Mouse (Mus musculus): ENCODE measurements around the gene Gm3854.
A peak's percentile ranks its signal among the peaks of the same experiment; 100 is the strongest.
"Not testable (repeated sequence)": the region's sequence is repeated elsewhere in the genome, so short reads cannot be mapped to it uniquely, and the experiment has no call there.

Gm3854 gene

GRCm38 (mm10) chr7:6343501-6344071 lies at the start of gene Gm3854:
TSS of gene Gm3854 (plus strand) at chr7:6343759.
- DNase-seq (ENCODE audit: low read depth), result peak; percentile 32

- DNase-seq (ENCODE audit: low read depth), result not testable (repeated sequence)
Measured at GRCm38 (mm10) chr7:6300796-6301195, 42.8 kb upstream of the Gm3854 start.

- no peak for DNase-seq (ENCODE audit: low read depth)
Measured at GRCm38 (mm10) chr7:6330458-6331232, 12.9 kb upstream of the Gm3854 start.

GRCm38 (mm10) chr7:6331233-6331956 lies 12.2 kb upstream of the Gm3854 start, which contains the start of gene Zfp583:
TSS of gene Zfp583 (minus strand) at chr7:6331285.
- DNase-seq (ENCODE audit: low read depth), result peak; percentile 63

- DNase-seq (ENCODE audit: low read depth), result no peak
Measured at GRCm38 (mm10) chr7:6339865-6340264, 3.7 kb upstream of the Gm3854 start.

GRCm38 (mm10) chr7:6344124-6344523 lies 565 bp downstream of the Gm3854 start:
- no peak for DNase-seq (ENCODE audit: low read depth)

GRCm38 (mm10) chr7:6358121-6358520 lies 14.6 kb downstream of the Gm3854 start:
- no peak for DNase-seq (ENCODE audit: low read depth)

DNA sequence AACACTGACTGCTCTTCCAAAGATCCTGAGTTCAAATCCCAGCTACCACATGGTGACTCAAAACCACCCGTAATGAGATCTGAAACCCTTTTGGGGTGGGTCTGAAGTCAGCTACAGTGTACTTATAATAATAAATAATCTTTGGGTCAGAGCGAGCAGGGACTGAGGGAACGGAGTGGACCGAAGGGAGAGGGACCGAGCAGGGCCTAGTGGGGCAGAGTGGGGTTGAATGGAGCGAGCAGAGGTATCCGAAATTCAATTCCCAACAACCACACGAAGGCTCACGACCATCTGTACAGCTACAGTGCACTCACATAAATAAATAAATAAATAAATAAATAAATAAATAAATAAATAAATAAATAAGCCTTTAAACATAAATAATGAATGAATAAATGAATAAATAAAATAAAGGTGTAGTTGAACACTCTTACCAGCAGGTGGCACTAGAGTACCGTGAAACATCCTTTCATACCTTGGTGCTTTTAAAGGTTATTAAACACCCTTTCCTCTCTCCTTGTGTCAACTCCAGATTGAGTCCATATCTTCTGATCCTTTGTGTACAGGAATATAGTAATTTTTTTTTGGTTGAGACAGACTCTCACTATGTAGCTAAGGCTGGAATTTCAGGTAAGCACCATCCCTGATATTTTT lies 15.5 kb downstream of the Gm3854 start:
- DNase-seq (ENCODE audit: low read depth), result peak; percentile 49

DNA sequence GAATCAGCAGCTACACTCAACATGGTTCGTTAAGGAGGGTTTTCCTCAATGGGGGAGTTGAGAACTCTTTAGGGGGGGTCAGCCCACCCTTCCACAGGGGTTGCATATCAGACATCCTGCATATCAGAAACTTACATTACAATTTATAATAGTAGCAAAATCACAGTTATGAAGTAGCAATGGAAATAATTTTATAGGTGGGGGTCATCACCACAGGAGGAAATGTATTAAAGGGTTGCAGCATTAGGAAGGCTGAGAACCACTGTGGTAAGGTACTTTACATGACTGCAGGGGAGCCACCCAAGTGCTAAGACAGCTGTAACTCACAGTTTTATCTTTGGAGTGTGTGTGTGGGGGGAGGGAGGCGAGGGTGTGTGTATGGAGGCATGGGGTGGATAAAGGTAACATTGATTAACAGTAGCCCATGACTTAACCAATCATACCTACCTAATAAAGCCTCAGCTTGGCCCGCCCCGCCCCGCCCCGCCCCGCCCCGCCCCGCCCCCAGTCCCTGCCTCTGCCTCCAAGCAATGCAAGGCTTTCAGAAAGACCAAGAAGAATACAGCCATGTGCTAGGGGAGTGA lies 17.0 kb downstream of the Gm3854 start:
- DNase-seq (ENCODE audit: low read depth), result no peak

- no peak for DNase-seq (ENCODE audit: low read depth)
Measured at GRCm38 (mm10) chr7:6361756-6362155, 18.2 kb downstream of the Gm3854 start.

GRCm38 (mm10) chr7:6362268-6363046 lies 18.9 kb downstream of the Gm3854 start:
- DNase-seq (ENCODE audit: low read depth), result peak; percentile 99

GRCm38 (mm10) chr7:6363047-6363488 lies 19.5 kb downstream of the Gm3854 start, which contains the start of gene Zfp78:
TSS of gene Zfp78 (plus strand) at chr7:6363280.
- DNase-seq (ENCODE audit: low read depth), result no peak

DNA sequence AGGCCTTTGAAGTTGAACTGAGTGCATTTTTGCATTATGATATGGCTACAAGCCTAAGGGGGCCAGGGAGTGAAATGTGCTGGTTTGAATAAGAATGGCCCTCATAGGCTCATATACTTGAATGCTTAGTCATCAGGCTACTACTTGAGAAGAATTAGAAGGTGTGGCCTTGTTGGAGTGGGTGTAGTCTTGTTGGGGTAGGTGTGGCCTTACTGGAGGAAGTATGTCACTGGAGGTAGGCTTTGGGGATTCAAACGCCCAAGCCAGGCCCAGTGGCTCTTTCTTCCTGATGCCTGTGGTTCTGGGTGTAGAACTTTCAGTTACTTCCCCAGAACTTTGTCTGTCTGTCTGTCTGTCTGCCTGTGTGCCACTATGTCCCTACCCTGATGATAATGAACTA lies 21.2 kb downstream of the Gm3854 start:
- DNase-seq (ENCODE audit: low read depth), result no peak

- no peak for DNase-seq (ENCODE audit: low read depth)
Measured at GRCm38 (mm10) chr7:6367185-6367584, 23.6 kb downstream of the Gm3854 start.

- not testable (repeated sequence) for DNase-seq (ENCODE audit: low read depth)
Measured at GRCm38 (mm10) chr7:6368146-6368545, 24.6 kb downstream of the Gm3854 start.

GRCm38 (mm10) chr7:6369460-6369859 lies 25.9 kb downstream of the Gm3854 start:
- DNase-seq (ENCODE audit: low read depth), result no peak

- no peak for DNase-seq (ENCODE audit: low read depth)
Measured at GRCm38 (mm10) chr7:6372993-6373392, 29.4 kb downstream of the Gm3854 start.

- DNase-seq (ENCODE audit: low read depth), result no peak
Measured at GRCm38 (mm10) chr7:6378441-6378840, 34.9 kb downstream of the Gm3854 start.

- DNase-seq (ENCODE audit: low read depth), result no peak
Measured at GRCm38 (mm10) chr7:6381431-6381830, 37.9 kb downstream of the Gm3854 start.

GRCm38 (mm10) chr7:6383044-6383455 lies 39.5 kb downstream of the Gm3854 start, which contains the start of gene Zfp28:
TSS of gene Zfp28 (plus strand) at chr7:6383295.
- DNase-seq (ENCODE audit: low read depth), result peak; percentile 78

DNA sequence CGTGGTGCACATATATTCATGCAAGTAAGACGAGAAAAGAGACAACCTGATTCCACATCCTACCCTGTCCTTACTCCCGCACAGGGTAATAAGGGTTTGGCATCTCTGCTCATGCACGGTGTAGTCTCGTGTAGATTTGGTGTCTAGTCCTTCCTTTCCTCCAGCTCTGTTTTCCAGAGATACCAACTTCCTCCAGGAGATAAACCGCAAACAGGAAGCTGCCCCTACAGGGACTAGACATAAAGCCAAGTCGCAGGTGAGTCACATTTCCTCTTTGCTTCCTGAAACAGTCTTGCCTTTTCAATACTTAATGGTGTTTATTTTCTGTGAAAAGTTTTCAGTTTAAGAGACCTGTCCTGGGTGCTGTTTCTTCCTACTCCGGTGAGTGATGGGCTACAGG lies 40.5 kb downstream of the Gm3854 start:
- no peak for DNase-seq (ENCODE audit: low read depth)

All from fibroblast of lung, adult 2 months (primary cell).